Mouse (Mus musculus): ENCODE measurements around the gene Tenm2.

The Tenm2 gene

GRCm38 (mm10) chr11:36052091-36052490 lies 1183.7 kb downstream of the Tenm2 start:
- no peak for DNase-seq (ENCODE audit: low spot score)

- DNase-seq (ENCODE audit: low spot score): no peak
These were observed 1186.2 kb downstream of the Tenm2 start for GRCm38 (mm10) chr11:36049547-36049946.

- DNase-seq (ENCODE audit: low spot score): peak; percentile 78
These were observed 1190.0 kb downstream of the Tenm2 start for GRCm38 (mm10) chr11:36045681-36046276.

- DNase-seq (ENCODE audit: low spot score): no peak
These were observed 1194.4 kb downstream of the Tenm2 start for GRCm38 (mm10) chr11:36041411-36041810.

- no peak for DNase-seq (ENCODE audit: low spot score)
These were observed 1195.1 kb downstream of the Tenm2 start for GRCm38 (mm10) chr11:36040508-36041233.

GRCm38 (mm10) chr11:36039825-36040224 lies 1195.9 kb downstream of the Tenm2 start:
- no peak for DNase-seq (ENCODE audit: low spot score)

GRCm38 (mm10) chr11:36038386-36038785 lies 1197.4 kb downstream of the Tenm2 start:
- DNase-seq (ENCODE audit: low spot score): no peak

GRCm38 (mm10) chr11:36037311-36037710 lies 1198.5 kb downstream of the Tenm2 start:
- no peak for DNase-seq (ENCODE audit: low spot score)

- DNase-seq (ENCODE audit: low spot score): peak; percentile 57
These were observed 1199.6 kb downstream of the Tenm2 start for GRCm38 (mm10) chr11:36036061-36036695.

GRCm38 (mm10) chr11:36031751-36032150 lies 1204.0 kb downstream of the Tenm2 start:
- DNase-seq (ENCODE audit: low spot score): no peak

- no peak for DNase-seq (ENCODE audit: low spot score)
These were observed 1215.8 kb downstream of the Tenm2 start for GRCm38 (mm10) chr11:36020009-36020408.

GRCm38 (mm10) chr11:36013179-36013578 lies 1222.6 kb downstream of the Tenm2 start:
- DNase-seq (ENCODE audit: low spot score): no peak

- DNase-seq (ENCODE audit: low spot score): no peak
These were observed 1226.2 kb downstream of the Tenm2 start for GRCm38 (mm10) chr11:36009281-36010208.

GRCm38 (mm10) chr11:36002900-36003299 lies 1232.9 kb downstream of the Tenm2 start:
- no peak for DNase-seq (ENCODE audit: low spot score)

- DNase-seq (ENCODE audit: low spot score): peak; percentile 89
These were observed 1234.3 kb downstream of the Tenm2 start for GRCm38 (mm10) chr11:36001282-36001970.

- no peak for DNase-seq (ENCODE audit: low spot score)
These were observed 1235.0 kb downstream of the Tenm2 start for GRCm38 (mm10) chr11:36000585-36001281.

GRCm38 (mm10) chr11:36000038-36000437 lies 1235.7 kb downstream of the Tenm2 start:
- DNase-seq (ENCODE audit: low spot score): no peak

- no peak for DNase-seq (ENCODE audit: low spot score)
These were observed 1237.7 kb downstream of the Tenm2 start for GRCm38 (mm10) chr11:35998048-35998447.

- no peak for DNase-seq (ENCODE audit: low spot score)
These were observed 1240.5 kb downstream of the Tenm2 start for GRCm38 (mm10) chr11:35995310-35995709.

GRCm38 (mm10) chr11:35991846-35992245 lies 1243.9 kb downstream of the Tenm2 start:
- no peak for DNase-seq (ENCODE audit: low spot score)

- DNase-seq (ENCODE audit: low spot score): no peak
These were observed 1245.8 kb downstream of the Tenm2 start for GRCm38 (mm10) chr11:35989967-35990366.
